Mouse (Mus musculus) bone marrow, adult 2 months (tissue): ENCODE data around the gene Gh.

ENCODE experiments used
- CTCF ChIP-seq: fragments of 200-500 bp; IDR thresholded peaks from 2 replicates; pipeline ENCODE4 v1.5.1; 2011; ENCODE audit warnings: low read length, control low read depth; ENCODE audit not compliant: control insufficient read depth, insufficient read depth
- POLR2A ChIP-seq: fragments of 200-500 bp; IDR thresholded peaks from 2 replicates; pipeline ENCODE4 v1.6.1; 2011; ENCODE audit warnings: low read depth, mild to moderate bottlenecking, control low read depth, low read length, borderline replicate concordance; ENCODE audit not compliant: control insufficient read depth

DNA sequence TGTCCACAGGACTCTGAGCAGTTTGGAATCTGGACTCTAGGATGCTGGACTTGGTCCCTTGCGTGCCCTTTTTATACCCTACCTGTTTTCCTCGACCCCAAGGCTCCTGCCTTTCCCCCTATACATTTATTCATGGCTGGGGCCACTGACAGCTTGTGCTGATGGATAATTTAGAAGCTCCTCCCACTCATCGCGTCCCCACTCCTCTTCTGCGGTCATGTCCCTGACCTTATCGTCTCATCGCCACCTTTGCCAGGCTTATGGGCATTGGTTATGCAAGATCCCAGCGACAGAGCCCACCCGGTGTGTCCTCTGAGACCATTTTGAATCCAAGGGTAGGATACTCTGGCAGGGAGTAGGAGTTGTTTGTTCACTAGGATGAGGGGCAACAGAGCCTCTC lies at the start of gene Gh:
- TF ChIP-seq CTCF (no peak), POLR2A (no peak)
